Mouse (Mus musculus) hindbrain, embryonic 13.5 days (tissue): ENCODE measurements around the gene Ppp3ca. TPM values are rescaled to one million over a fixed set of nuclear protein-coding genes. Genes with fewer than 3 reads are reported as not detected.

ENCODE experiments used
- ATAC-seq: fragments of 200-750 bp; cut with Nextera tagmentation; 2 replicates; pipeline ENCODE4 v1.8.0; 2017; ENCODE audit warnings: moderate TSS enrichment; ENCODE audit not compliant: low FRiP score
- H3K27ac ChIP-seq: fragments of 300-500 bp; sonication (generic); 2 replicates; pipeline ENCODE4 v1.5.1; 2015; ENCODE audit warnings: inconsistent platforms, mild to moderate bottlenecking, moderate library complexity
- H3K27me3 ChIP-seq: fragments of 300-500 bp; sonication (generic); 2 replicates; pipeline ENCODE4 v1.6.1; 2015; ENCODE audit warnings: mild to moderate bottlenecking, inconsistent platforms
- H3K36me3 ChIP-seq: fragments of 300-500 bp; sonication (generic); 2 replicates; pipeline ENCODE4 v1.6.1; 2015; ENCODE audit warnings: mild to moderate bottlenecking, inconsistent platforms
- H3K4me1 ChIP-seq: fragments of 300-500 bp; sonication (generic); replicated peaks from 2 replicates; pipeline ENCODE4 v1.6.1; 2015; ENCODE audit warnings: inconsistent platforms
- H3K4me2 ChIP-seq: fragments of 300-500 bp; sonication (generic); 2 replicates; pipeline ENCODE4 v1.6.1; 2015; ENCODE audit warnings: inconsistent platforms, mild to moderate bottlenecking, moderate library complexity
- H3K4me3 ChIP-seq: fragments of 300-500 bp; sonication (generic); 2 replicates; pipeline ENCODE4 v1.5.1; 2015; ENCODE audit warnings: mild to moderate bottlenecking, inconsistent platforms
- H3K9ac ChIP-seq: fragments of 300-500 bp; sonication (generic); 2 replicates; pipeline ENCODE4 v1.6.1; 2015; ENCODE audit warnings: mild to moderate bottlenecking, inconsistent platforms
- H3K9me3 ChIP-seq: fragments of 300-500 bp; sonication (generic); 2 replicates; pipeline ENCODE4 v1.6.1; 2016; ENCODE audit warnings: inconsistent platforms
- WGBS: fragments of 180-500 bp; shearing (Covaris S2); methylation state at CpG from one replicate; pipeline ENCODE4 v1.1.7; 2015; 5-methylcytosine and 5-hydroxymethylcytosine counted together
- polyA plus RNA-seq: library from polyadenylated mRNA; unstranded; fragments of >200 nt; fragmentation: Nextera tagmentation; extraction: Ambion mirVana; gene quantifications from 2 replicates; pipeline ENCODE4 v1.2.1, GENCODE M21; 2015

Gene Ppp3ca
- polyA plus RNA-seq, 1 experiment from 2014 or later, result 134 TPM

- H3K4me2 ChIP-seq, result no peak overlapping the region
- WGBS, result 68% methylated on average over 17 of the region's 17 CpGs
- H3K27ac ChIP-seq, result peak overlapping the region; percentile 3; the same call in 1 of the 2 replicates
Observed at GRCm38 (mm10) chr3:136836319-136837193, 166.6 kb downstream of the Ppp3ca start.

GRCm38 (mm10) chr3:136837589-136837988 lies 167.7 kb downstream of the Ppp3ca start:
- H3K9me3 ChIP-seq, result no peaks in the 10 kb centered on the region
- H3K4me1 ChIP-seq, result peaks cover 38% of the 10 kb centered on the region
- H3K9ac ChIP-seq, result no peak overlapping the region
- H3K27me3 ChIP-seq, result no peaks in the 10 kb centered on the region
- no peak overlapping the region for H3K4me3 ChIP-seq
- H3K36me3 ChIP-seq, result no peaks in the 10 kb centered on the region
- no peak for ATAC-seq
- H3K27ac ChIP-seq, result no peak overlapping the region
- no peak overlapping the region for H3K4me2 ChIP-seq
- 96% methylated on average over 3 of the region's 3 CpGs for WGBS

More at GRCm38 (mm10) chr3:136836319-136837193, 166.6 kb downstream of the Ppp3ca start:
- H3K9ac ChIP-seq, result no peak overlapping the region
- H3K9me3 ChIP-seq, result no peaks in the 10 kb centered on the region
- peaks cover 44% of the 10 kb centered on the region for H3K4me1 ChIP-seq
- H3K27me3 ChIP-seq, result no peaks in the 10 kb centered on the region
- no peak overlapping the region for H3K4me3 ChIP-seq
- ATAC-seq, result no peak
- H3K36me3 ChIP-seq, result no peaks in the 10 kb centered on the region

GRCm38 (mm10) chr3:136841282-136841681 lies 171.4 kb downstream of the Ppp3ca start:
- Histone ChIP-seq H3K4me1 (peaks cover 23% of the 10 kb centered on the region), H3K36me3 (no peaks in the 10 kb centered on the region), H3K9me3 (no peaks in the 10 kb centered on the region), H3K27ac (no peak overlapping the region), H3K4me2 (no peak overlapping the region), H3K27me3 (no peaks in the 10 kb centered on the region), H3K4me3 (no peak overlapping the region), H3K9ac (no peak overlapping the region)
- WGBS, result 64% methylated on average over 3 of the region's 3 CpGs
- ATAC-seq, result no peak

GRCm38 (mm10) chr3:136842384-136842783 lies 172.5 kb downstream of the Ppp3ca start:
- ATAC-seq, result no peak
- no peak overlapping the region for H3K9ac ChIP-seq

GRCm38 (mm10) chr3:136843811-136844491 lies 174.0 kb downstream of the Ppp3ca start:
- Histone ChIP-seq H3K36me3 (no peaks in the 10 kb centered on the region), H3K9me3 (no peaks in the 10 kb centered on the region), H3K9ac (no peak overlapping the region), H3K4me1 (peaks cover 20% of the 10 kb centered on the region), H3K4me3 (no peak overlapping the region), H3K4me2 (no peak overlapping the region), H3K27me3 (no peaks in the 10 kb centered on the region), H3K27ac (peak overlapping the region; percentile 19; the same call in 1 of the 2 replicates)
- 0 out of 2 replicates have a peak, but pooled peaks have one; percentile 46 for ATAC-seq
- 42% methylated on average over 7 of the region's 7 CpGs for WGBS

More at GRCm38 (mm10) chr3:136842384-136842783, 172.5 kb downstream of the Ppp3ca start:
- Histone ChIP-seq H3K4me1 (peaks cover 20% of the 10 kb centered on the region), H3K27me3 (no peaks in the 10 kb centered on the region), H3K4me3 (no peak overlapping the region), H3K36me3 (no peaks in the 10 kb centered on the region), H3K27ac (no peak overlapping the region), H3K9me3 (no peaks in the 10 kb centered on the region), H3K4me2 (no peak overlapping the region)
- WGBS, result 61% methylated on average over 1 of the region's 1 CpGs

GRCm38 (mm10) chr3:136849035-136849434 lies 179.1 kb downstream of the Ppp3ca start:
- 91% methylated on average over 1 of the region's 1 CpGs for WGBS
- Histone ChIP-seq H3K27me3 (no peaks in the 10 kb centered on the region), H3K4me1 (peaks cover 3% of the 10 kb centered on the region)

GRCm38 (mm10) chr3:136852921-136853320 lies 183.0 kb downstream of the Ppp3ca start:
- no peak overlapping the region for H3K9ac ChIP-seq
- H3K4me1 ChIP-seq, result no peaks in the 10 kb centered on the region
- H3K4me3 ChIP-seq, result no peak overlapping the region
- H3K36me3 ChIP-seq, result no peaks in the 10 kb centered on the region
- no peak overlapping the region for H3K4me2 ChIP-seq
- no peak for ATAC-seq
- no peak overlapping the region for H3K27ac ChIP-seq
- no peaks in the 10 kb centered on the region for H3K9me3 ChIP-seq
- H3K27me3 ChIP-seq, result no peaks in the 10 kb centered on the region
- WGBS, result 94% methylated on average over 6 of the region's 6 CpGs

More at GRCm38 (mm10) chr3:136849035-136849434, 179.1 kb downstream of the Ppp3ca start:
- no peaks in the 10 kb centered on the region for H3K9me3 ChIP-seq
- no peak overlapping the region for H3K9ac ChIP-seq
- no peak overlapping the region for H3K4me2 ChIP-seq
- H3K36me3 ChIP-seq, result no peaks in the 10 kb centered on the region
- no peak overlapping the region for H3K27ac ChIP-seq
- H3K4me3 ChIP-seq, result no peak overlapping the region
- ATAC-seq, result no peak

GRCm38 (mm10) chr3:136853596-136853995 lies 183.7 kb downstream of the Ppp3ca start:
- no peaks in the 10 kb centered on the region for H3K4me1 ChIP-seq
- no peak for ATAC-seq
- WGBS, result 96% methylated on average over 4 of the region's 4 CpGs

GRCm38 (mm10) chr3:136855996-136856395 lies 186.1 kb downstream of the Ppp3ca start:
- H3K9ac ChIP-seq, result no peak overlapping the region
- no peaks in the 10 kb centered on the region for H3K4me1 ChIP-seq
- WGBS, result 93% methylated on average over 4 of the region's 4 CpGs
- no peak for ATAC-seq
- no peaks in the 10 kb centered on the region for H3K36me3 ChIP-seq
- no peak overlapping the region for H3K4me3 ChIP-seq
- no peaks in the 10 kb centered on the region for H3K27me3 ChIP-seq
- H3K9me3 ChIP-seq, result no peaks in the 10 kb centered on the region
- H3K4me2 ChIP-seq, result no peak overlapping the region
- H3K27ac ChIP-seq, result no peak overlapping the region

More at GRCm38 (mm10) chr3:136853596-136853995, 183.7 kb downstream of the Ppp3ca start:
- Histone ChIP-seq H3K27me3 (no peaks in the 10 kb centered on the region), H3K9me3 (no peaks in the 10 kb centered on the region), H3K27ac (no peak overlapping the region), H3K4me3 (no peak overlapping the region), H3K36me3 (no peaks in the 10 kb centered on the region), H3K4me2 (no peak overlapping the region), H3K9ac (no peak overlapping the region)

- no peak for ATAC-seq
- no peaks in the 10 kb centered on the region for H3K9me3 ChIP-seq
- WGBS, result 87% methylated on average over 11 of the region's 11 CpGs
Observed at GRCm38 (mm10) chr3:136862051-136862837, 192.3 kb downstream of the Ppp3ca start.

GRCm38 (mm10) chr3:136863127-136863526 lies 193.2 kb downstream of the Ppp3ca start:
- H3K4me3 ChIP-seq, result no peak overlapping the region
- no peaks in the 10 kb centered on the region for H3K9me3 ChIP-seq
- no peak for ATAC-seq
- no peaks in the 10 kb centered on the region for H3K36me3 ChIP-seq
- no peak overlapping the region for H3K27ac ChIP-seq
- H3K4me1 ChIP-seq, result peaks cover 4% of the 10 kb centered on the region; the same call in 1 of the 2 replicates
- no peaks in the 10 kb centered on the region for H3K27me3 ChIP-seq
- WGBS, result 90% methylated on average over 5 of the region's 5 CpGs
- no peak overlapping the region for H3K4me2 ChIP-seq
- H3K9ac ChIP-seq, result no peak overlapping the region

More at GRCm38 (mm10) chr3:136862051-136862837, 192.3 kb downstream of the Ppp3ca start:
- Histone ChIP-seq H3K27me3 (no peaks in the 10 kb centered on the region), H3K36me3 (no peaks in the 10 kb centered on the region), H3K4me3 (no peak overlapping the region), H3K4me1 (peaks cover 4% of the 10 kb centered on the region; the same call in 1 of the 2 replicates), H3K27ac (no peak overlapping the region), H3K9ac (no peak overlapping the region), H3K4me2 (no peak overlapping the region)

- no peaks in the 10 kb centered on the region; the same call in 1 of the 2 replicates for H3K36me3 ChIP-seq
- H3K4me1 ChIP-seq, result peaks cover 4% of the 10 kb centered on the region; the same call in 1 of the 2 replicates
- no peaks in the 10 kb centered on the region for H3K27me3 ChIP-seq
- H3K27ac ChIP-seq, result no peak overlapping the region
- no peak overlapping the region for H3K4me3 ChIP-seq
- ATAC-seq, result no peak
- H3K9me3 ChIP-seq, result no peaks in the 10 kb centered on the region
- no peak overlapping the region for H3K9ac ChIP-seq
- no peak overlapping the region for H3K4me2 ChIP-seq
Observed at GRCm38 (mm10) chr3:136864306-136864705, 194.4 kb downstream of the Ppp3ca start.
